Mouse (Mus musculus) mesoderm, embryonic 11.5 days (tissue): ENCODE results near the gene Rnase10.
"Not testable (repeated sequence)": the region's sequence is repeated elsewhere in the genome, so short reads cannot be mapped to it uniquely, and the experiment has no call there.

Experiments used
- DNase-seq: peaks from one replicate; pipeline ENCODE4 v3.0.0-alpha.2; 2012; ENCODE audit warnings: low read depth, low spot score

Gene Rnase10

GRCm38 (mm10) chr14:51007152-51007801, at the start of gene Rnase10:
TSS of gene Rnase10 (plus strand) at chr14:51007751.
- peak; percentile 37 for DNase-seq

GRCm38 (mm10) chr14:50958289-50958995, 49.1 kb upstream of the Rnase10 start:
- not testable (repeated sequence) for DNase-seq

- no peak for DNase-seq
Observed at GRCm38 (mm10) chr14:50968216-50968980, 39.2 kb upstream of the Rnase10 start.

GRCm38 (mm10) chr14:50969041-50969440, 38.5 kb upstream of the Rnase10 start:
- DNase-seq: no peak

- peak; percentile 30 for DNase-seq
Observed at GRCm38 (mm10) chr14:50969558-50970544, 37.7 kb upstream of the Rnase10 start.

GRCm38 (mm10) chr14:50970822-50971221, 36.7 kb upstream of the Rnase10 start:
- no peak for DNase-seq

GRCm38 (mm10) chr14:50973054-50973453, 34.5 kb upstream of the Rnase10 start:
- DNase-seq: not testable (repeated sequence)

- no peak for DNase-seq
Observed at GRCm38 (mm10) chr14:50973700-50974099, 33.9 kb upstream of the Rnase10 start.

- DNase-seq: no peak
Observed at GRCm38 (mm10) chr14:50975001-50975400, 32.5 kb upstream of the Rnase10 start.

GRCm38 (mm10) chr14:50976674-50977073, 30.9 kb upstream of the Rnase10 start:
- no peak for DNase-seq

GRCm38 (mm10) chr14:50978451-50978850, 29.1 kb upstream of the Rnase10 start:
- not testable (repeated sequence) for DNase-seq

- no peak for DNase-seq
Observed at GRCm38 (mm10) chr14:50979631-50980030, 27.9 kb upstream of the Rnase10 start.

GRCm38 (mm10) chr14:50981207-50981606, 26.3 kb upstream of the Rnase10 start:
- DNase-seq: no peak

GRCm38 (mm10) chr14:50981837-50982236, 25.7 kb upstream of the Rnase10 start:
- DNase-seq: no peak

GRCm38 (mm10) chr14:50987668-50988067, 19.9 kb upstream of the Rnase10 start:
- no peak for DNase-seq

GRCm38 (mm10) chr14:50991037-50991436, 16.5 kb upstream of the Rnase10 start:
- no peak for DNase-seq

- no peak for DNase-seq
Observed at GRCm38 (mm10) chr14:50997088-50997487, 10.5 kb upstream of the Rnase10 start.

GRCm38 (mm10) chr14:50997999-50998666, 9.4 kb upstream of the Rnase10 start:
- DNase-seq: peak; percentile 6

GRCm38 (mm10) chr14:51007914-51008713, 563 bp downstream of the Rnase10 start:
- no peak for DNase-seq

GRCm38 (mm10) chr14:51008781-51009180, 1.2 kb downstream of the Rnase10 start:
- no peak for DNase-seq
